In genomic region chr11:58018701-58019100, GRCm38 (mm10) we compare ENCODE assay signal across 15 mouse cellular contexts. TPM values are rescaled to one million over a fixed set of nuclear protein-coding genes. Genes with fewer than 3 reads are reported as not detected.
DNase-seq lines count a peak whose midpoint lies in the region; ATAC-seq and TF ChIP-seq lines count a peak whose summit lies in the region.
"Had no signal": no experiment of that assay in that cellular context is flagged by ENCODE, and none has a peak within 500 bp of the region (broad histone marks: within the 10 kb centered on the region; RNA-seq: fewer than 3 reads in every experiment).

No protein-coding gene starts in this region.

- no peak for ATAC-seq in embryonic facial prominence, embryonic 15.5 days (ENCODE audit: insufficient number of reproducible peaks, low FRiP score, low TSS enrichment, low read depth)
- ATAC-seq in CD4-positive, CD25-positive, alpha-beta regulatory T cell, adult 4 months, result peak; percentile 37
- no peak for ATAC-seq in liver, postnatal 0 days
- ATAC-seq in megakaryocyte, adult 5-6 weeks (ENCODE audit: poor library complexity, severe bottlenecking), result no peak

- H3K27ac ChIP-seq in embryonic facial prominence, embryonic 15.5 days (replicated peaks), result 0 out of 2 replicates have a peak overlapping the region, but pooled peaks have one; percentile 34
- H3K27ac ChIP-seq in embryonic facial prominence, embryonic 10.5 days (replicated peaks), result no peak overlapping the region
- no peak overlapping the region for H3K27ac ChIP-seq in liver, postnatal 0 days (ENCODE audit: low read depth)
- H3K27ac ChIP-seq: forebrain, embryonic 10.5 days; hindbrain, embryonic 10.5 days; limb, embryonic 13.5 days had no signal

- peaks cover 52% of the 10 kb centered on the region for H3K4me1 ChIP-seq in embryonic facial prominence, embryonic 15.5 days
- peaks cover 39% of the 10 kb centered on the region for H3K4me1 ChIP-seq in embryonic facial prominence, embryonic 10.5 days
- peaks cover 74% of the 10 kb centered on the region for H3K4me1 ChIP-seq in liver, postnatal 0 days (ENCODE audit: insufficient read depth)

- no peak overlapping the region for H3K4me2 ChIP-seq in embryonic facial prominence, embryonic 15.5 days (replicated peaks)
- H3K4me2 ChIP-seq in liver, postnatal 0 days (ENCODE audit: low read depth, low read length), result no peak overlapping the region
- H3K4me2 ChIP-seq: limb, embryonic 13.5 days; stomach, embryonic 15.5 days had no signal

- no peaks in the 10 kb centered on the region for H3K27me3 ChIP-seq in embryonic facial prominence, embryonic 15.5 days
- H3K27me3 ChIP-seq in embryonic facial prominence, embryonic 10.5 days (replicated peaks; ENCODE audit: low read depth, poor library complexity, severe bottlenecking), result no peaks in the 10 kb centered on the region
- H3K27me3 ChIP-seq in liver, postnatal 0 days (ENCODE audit: insufficient read depth, low read length), result no peaks in the 10 kb centered on the region
- H3K27me3 ChIP-seq: limb, embryonic 13.5 days; stomach, embryonic 15.5 days had no signal

- H3K36me3 ChIP-seq in embryonic facial prominence, embryonic 15.5 days, result no peaks in the 10 kb centered on the region
- no peaks in the 10 kb centered on the region for H3K36me3 ChIP-seq in embryonic facial prominence, embryonic 10.5 days (replicated peaks)
- no peaks in the 10 kb centered on the region for H3K36me3 ChIP-seq in liver, postnatal 0 days (replicated peaks; ENCODE audit: insufficient read depth, low read length)
- H3K36me3 ChIP-seq: limb, embryonic 13.5 days; stomach, embryonic 15.5 days had no signal

- peak; percentile 41 for TF ChIP-seq CTCF in liver, postnatal 0 days (IDR thresholded peaks at IDR 0.05; ENCODE audit: low read depth)

- no peaks in the 10 kb centered on the region for H3K9me3 ChIP-seq in embryonic facial prominence, embryonic 15.5 days (replicated peaks)
- H3K9me3 ChIP-seq in embryonic facial prominence, embryonic 10.5 days, result no peaks in the 10 kb centered on the region
- H3K9me3 ChIP-seq in liver, postnatal 0 days (ENCODE audit: low read length), result no peaks in the 10 kb centered on the region
- H3K9me3 ChIP-seq: forebrain, embryonic 10.5 days; hindbrain, embryonic 10.5 days; limb, embryonic 13.5 days; stomach, embryonic 15.5 days had no signal

- no peak for TF ChIP-seq EP300 in liver, postnatal 0 days (IDR thresholded peaks at IDR 0.05; ENCODE audit: low read depth)

- WGBS in embryonic facial prominence, embryonic 15.5 days, result 89% methylated on average over 4 of the region's 4 CpGs
- 90% methylated on average over 4 of the region's 4 CpGs for WGBS in embryonic facial prominence, embryonic 10.5 days
- WGBS in liver, postnatal 0 days (ENCODE audit: insufficient replicate concordance), result 69% methylated on average over 4 of the region's 4 CpGs

- DNase-seq in embryonic facial prominence, embryonic 10.5 days (ENCODE audit: low spot score), result no peak
- peak; percentile 58 for DNase-seq in c-Kit-positive CD71-positive TER-119-positive erythroid progenitor cells, embryonic 14.5 days (ENCODE audit: low spot score)
- no peak for DNase-seq in liver, postnatal 0 days
- no peak for DNase-seq in gastrocnemius, postnatal 4 days (ENCODE audit: low spot score in 2 of 2)
- no peak for DNase-seq in layer of hippocampus, postnatal 36 days
- DNase-seq: cerebellum, adult 9-11 months; kidney, adult 11 months; midbrain, embryonic 14.5 days had no signal

- H3K4me3 ChIP-seq in embryonic facial prominence, embryonic 15.5 days (replicated peaks), result no peak overlapping the region
- H3K4me3 ChIP-seq in embryonic facial prominence, embryonic 10.5 days, result no peak overlapping the region
- no peak overlapping the region for H3K4me3 ChIP-seq in liver, postnatal 0 days (ENCODE audit: low read depth, low read length)
- H3K4me3 ChIP-seq: forebrain, embryonic 10.5 days; hindbrain, embryonic 10.5 days; limb, embryonic 13.5 days; stomach, embryonic 15.5 days had no signal

- H3K9ac ChIP-seq in embryonic facial prominence, embryonic 15.5 days, result no peak overlapping the region
- no peak overlapping the region for H3K9ac ChIP-seq in liver, postnatal 0 days (replicated peaks)
- H3K9ac ChIP-seq: limb, embryonic 13.5 days; stomach, embryonic 15.5 days had no signal

RNA-seq across cellular contexts. Expression of gene Larp1, which starts 9.8 kb away (rescaled TPM):
- 19.3 and 20.2 TPM in 2 replicates for polyA plus RNA-seq in embryonic facial prominence, embryonic 15.5 days (2015; fragmentation: Nextera tagmentation; extraction: Ambion mirVana)
- 17.2 and 18.6 TPM in 2 replicates for polyA plus RNA-seq in embryonic facial prominence, embryonic 10.5 days (2016; fragmentation: Nextera tagmentation; extraction: Ambion mirVana)
- polyA plus RNA-seq in CD4-positive, CD25-positive, alpha-beta regulatory T cell, adult 4 months (2017; shearing (Covaris generic)), result 10 to 100 TPM; 27.0 to 36.1 TPM
- polyA plus RNA-seq in liver, postnatal 0 days (2015; fragmentation: Nextera tagmentation; extraction: Ambion mirVana), result 10.8 and 11.0 TPM in 2 replicates
- total RNA-seq in gastrocnemius, postnatal 4 days (2021), result 10 to 100 TPM; 92.7 to 95.0 TPM
- 10 to 100 TPM; 86.2 to 93.8 TPM for total RNA-seq in layer of hippocampus, postnatal 36 days (2021)
- 62.3 and 65.1 TPM in 2 replicates for total RNA-seq in megakaryocyte, adult 5-6 weeks (2015)
- 29.8 and 38.1 TPM in 2 replicates for total RNA-seq in megakaryocyte, adult 5-6 weeks (2017)
